Mouse (Mus musculus) thymus, postnatal 14 days (tissue): ENCODE data around the gene Sptlc2.

Source experiments
- DNase-seq: peaks from one replicate; pipeline ENCODE4 v3.0.0; 2021

Gene Sptlc2

DNA sequence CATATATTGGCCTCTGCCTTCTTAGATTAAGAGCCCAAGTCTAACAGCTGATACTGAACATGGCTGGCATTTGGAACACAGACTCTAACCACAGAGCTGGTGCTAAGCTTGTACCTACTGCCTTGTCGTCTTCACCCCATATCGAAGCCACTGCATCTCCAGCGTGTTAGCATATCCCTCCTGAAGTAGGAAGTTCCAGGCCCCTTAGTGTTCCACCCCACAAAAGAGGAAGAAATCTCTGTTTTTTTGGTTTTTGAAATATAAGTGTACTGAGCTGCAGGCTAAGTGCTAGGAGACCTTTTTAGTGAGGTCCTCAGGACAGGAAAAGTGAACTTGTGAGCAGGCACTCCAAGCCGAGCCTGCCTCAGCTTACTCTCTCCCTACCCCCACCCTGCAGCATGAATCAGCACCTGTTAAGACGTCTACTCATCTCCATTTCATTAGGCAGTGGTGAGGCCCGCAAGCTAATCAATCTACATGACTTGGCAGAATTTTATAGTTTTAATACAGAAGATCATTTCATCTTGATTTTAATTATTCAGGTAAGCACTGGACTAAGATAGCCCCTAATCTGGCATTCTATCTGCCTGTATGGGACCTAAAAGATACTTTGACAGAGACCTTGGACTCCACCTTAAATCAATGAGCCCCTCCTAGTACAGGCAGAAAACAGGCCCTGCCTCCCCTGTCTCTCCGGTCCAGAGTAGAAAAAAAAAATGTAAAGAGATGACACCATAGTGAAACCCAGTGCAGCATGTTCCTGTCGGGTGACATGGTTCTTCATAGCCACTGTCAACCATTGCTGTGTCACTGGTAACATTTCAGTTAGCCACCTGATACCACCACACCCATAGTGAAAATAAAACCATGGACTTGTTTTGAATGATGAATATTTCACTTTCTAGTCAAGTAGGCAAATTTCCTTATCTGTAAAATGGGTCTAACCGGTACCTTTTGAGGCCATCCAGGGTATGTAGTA lies 113.0 kb downstream of the Sptlc2 start:
- DNase-seq, result no peak

- peak; percentile 25 for DNase-seq
Measured at GRCm38 (mm10) chr12:87267682-87268081, 120.5 kb downstream of the Sptlc2 start.

DNA sequence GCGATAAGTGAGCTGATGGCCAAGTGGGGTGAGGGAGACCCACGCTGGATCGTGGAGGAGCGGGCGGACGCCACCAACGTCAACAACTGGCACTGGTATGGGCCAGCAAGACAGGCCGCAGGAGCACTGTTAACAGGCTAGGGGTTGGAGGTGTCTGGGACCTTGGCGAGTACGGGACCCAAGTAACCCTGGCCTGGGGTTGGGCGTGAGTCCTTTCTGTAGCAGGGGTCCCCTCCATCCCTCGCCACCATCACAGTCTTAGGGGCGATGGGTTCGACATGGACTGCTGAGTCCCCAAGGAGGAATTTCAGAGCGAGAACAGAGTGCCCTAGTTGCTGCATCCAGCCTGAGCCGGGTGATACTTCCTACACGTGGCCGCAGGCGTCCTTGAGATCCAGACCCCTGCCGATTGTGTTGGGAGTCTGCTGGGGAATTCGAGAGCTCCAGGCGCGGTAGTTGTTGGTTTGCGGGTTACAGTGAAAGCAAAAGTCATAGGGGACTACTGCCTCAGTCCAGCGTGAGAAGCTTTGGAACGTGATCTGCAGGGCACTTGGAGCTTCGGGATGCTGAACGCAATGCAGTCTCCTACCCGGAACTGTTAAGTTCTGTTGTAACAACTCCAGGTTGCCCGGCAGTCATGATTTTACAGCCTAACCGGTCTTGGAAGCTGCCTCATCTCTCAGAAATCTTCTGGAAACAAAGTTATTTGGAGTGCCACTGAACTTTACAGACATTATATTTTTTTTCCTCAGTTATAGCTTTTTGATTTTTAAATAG lies 121.1 kb downstream of the Sptlc2 start:
- no peak for DNase-seq

GRCm38 (mm10) chr12:87266108-87266826 lies 121.9 kb downstream of the Sptlc2 start, which contains the start of the genes Vipas39 and Ahsa1:
Vipas39 (minus strand) TSS chr12:87266256.
Ahsa1 (plus strand) TSS chr12:87266479.
- DNase-seq, result peak; percentile 89

DNA sequence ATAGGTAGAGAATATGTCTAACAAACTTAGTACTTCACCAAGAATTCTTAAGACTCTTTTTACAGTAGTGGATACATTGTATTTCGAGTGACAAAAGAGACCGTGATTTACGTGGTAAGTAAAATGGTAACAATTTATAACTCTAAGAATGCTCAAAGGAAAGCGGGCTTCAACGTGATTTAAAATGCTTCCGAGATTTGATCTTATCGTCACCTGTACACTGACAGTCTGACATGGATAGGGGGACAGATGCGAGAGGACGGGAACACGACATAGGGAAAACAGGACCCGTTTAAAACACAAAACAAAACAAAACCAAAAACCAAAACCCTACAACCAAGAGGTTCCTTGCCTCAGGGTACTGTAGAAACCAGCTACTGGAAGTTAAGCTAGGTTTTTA lies 122.7 kb downstream of the Sptlc2 start:
- DNase-seq, result no peak

GRCm38 (mm10) chr12:87260562-87260961 lies 127.6 kb downstream of the Sptlc2 start:
- DNase-seq, result no peak

GRCm38 (mm10) chr12:87256629-87257028 lies 131.5 kb downstream of the Sptlc2 start:
- DNase-seq, result no peak
